Mouse (Mus musculus) embryo, embryonic 11 days (tissue): ENCODE data around the gene Unc45a.
A peak's percentile ranks its signal among the peaks of the same experiment; 100 is the strongest.

Experiments used
- DNase-seq: peaks from one replicate; pipeline ENCODE4 v3.0.0-alpha.2; 2015

Unc45a gene

GRCm38 (mm10) chr7:80324043-80324815, 16.6 kb downstream of the Unc45a start, which contains the start of gene Rccd1:
TSS of gene Rccd1 (minus strand) at chr7:80324454.
- peak; percentile 97 for DNase-seq

DNA sequence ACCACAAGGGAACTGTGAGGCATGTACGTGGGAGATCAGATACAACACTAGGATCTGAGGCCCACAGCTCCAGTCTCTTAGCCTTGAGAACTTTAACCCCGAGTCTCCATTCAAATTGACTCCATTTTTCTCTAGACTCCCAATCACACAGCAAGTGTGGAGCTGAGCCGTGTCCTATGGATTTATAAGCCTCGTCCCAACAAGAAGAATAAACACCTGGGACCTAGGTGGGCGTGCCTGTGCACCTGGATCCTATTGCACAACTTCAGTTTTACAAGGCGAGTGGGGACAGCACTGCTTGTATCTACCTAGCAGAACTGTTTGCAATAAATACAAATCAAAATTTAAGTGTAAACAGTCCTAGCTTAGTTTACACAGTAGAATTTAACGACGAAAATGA, 17.5 kb downstream of the Unc45a start:
- DNase-seq: no peak

DNA sequence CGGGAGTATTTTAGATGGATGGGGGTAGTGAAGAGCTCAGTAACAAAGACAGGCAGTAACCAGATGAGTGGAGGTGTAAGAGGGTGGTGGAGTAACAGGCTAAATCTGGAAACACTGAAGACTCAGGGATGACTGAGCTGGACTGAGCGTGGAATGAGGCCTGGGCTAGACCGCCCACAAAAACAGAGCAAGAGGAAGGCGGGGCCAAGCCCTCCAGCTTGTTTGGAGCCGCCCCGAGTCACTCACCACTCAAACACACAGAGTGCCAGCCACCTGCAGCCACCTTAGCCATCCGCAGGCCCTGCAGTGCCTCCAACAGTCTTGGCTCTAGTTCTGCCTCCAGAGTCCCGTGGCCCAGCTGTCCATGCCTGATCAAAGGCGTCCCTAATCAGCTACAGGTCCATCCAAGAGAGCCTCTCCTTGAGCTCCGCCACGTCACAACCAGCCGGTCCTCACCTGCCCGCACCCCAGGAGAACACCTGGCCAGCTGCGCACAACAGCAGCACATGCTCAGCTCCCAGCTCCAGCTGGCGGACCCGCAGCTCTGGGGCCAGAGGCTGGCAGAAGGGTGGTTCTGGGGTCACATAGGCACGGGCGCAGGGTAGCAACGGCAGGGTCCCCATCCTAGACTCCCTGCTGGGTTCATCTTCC, 20.8 kb downstream of the Unc45a start:
- DNase-seq: no peak

GRCm38 (mm10) chr7:80318670-80319069, 22.1 kb downstream of the Unc45a start:
- DNase-seq: no peak

DNA sequence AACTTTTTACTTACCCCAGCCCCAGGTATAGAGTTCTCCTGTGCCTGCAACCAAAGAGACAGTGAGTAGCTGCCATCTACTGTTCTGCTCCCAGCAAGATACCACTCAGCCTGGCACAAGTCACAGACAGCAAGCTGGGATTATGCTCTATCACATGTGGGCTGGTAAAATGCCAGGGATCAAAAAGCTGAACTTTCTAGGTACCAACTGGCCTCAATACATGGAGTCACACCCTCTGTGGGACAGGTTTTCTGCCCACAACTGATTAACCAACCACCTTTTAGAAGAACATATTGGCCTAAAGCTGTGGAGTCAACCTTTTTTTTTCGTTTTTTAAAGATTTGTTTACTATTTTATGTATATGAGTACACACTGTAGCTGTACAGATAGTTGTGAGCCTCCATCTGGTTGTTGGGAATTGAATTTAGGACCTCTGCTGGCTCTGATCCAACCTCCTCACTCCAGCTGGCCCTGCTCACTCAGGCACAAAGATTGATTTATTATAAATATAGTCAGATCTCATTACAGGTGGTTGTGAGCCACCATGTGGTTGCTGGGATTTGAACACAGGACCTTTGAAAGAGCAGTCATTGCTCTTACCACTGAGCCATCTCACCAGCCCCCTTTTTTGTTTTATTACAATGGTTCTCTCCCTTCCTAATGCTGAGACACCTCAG, 23.2 kb downstream of the Unc45a start:
- DNase-seq: no peak

GRCm38 (mm10) chr7:80315733-80316132, 25.1 kb downstream of the Unc45a start:
- no peak for DNase-seq

GRCm38 (mm10) chr7:80310771-80311170, 30.0 kb downstream of the Unc45a start:
- DNase-seq: no peak

- no peak for DNase-seq
Measured at GRCm38 (mm10) chr7:80307766-80308165, 33.0 kb downstream of the Unc45a start.

DNA sequence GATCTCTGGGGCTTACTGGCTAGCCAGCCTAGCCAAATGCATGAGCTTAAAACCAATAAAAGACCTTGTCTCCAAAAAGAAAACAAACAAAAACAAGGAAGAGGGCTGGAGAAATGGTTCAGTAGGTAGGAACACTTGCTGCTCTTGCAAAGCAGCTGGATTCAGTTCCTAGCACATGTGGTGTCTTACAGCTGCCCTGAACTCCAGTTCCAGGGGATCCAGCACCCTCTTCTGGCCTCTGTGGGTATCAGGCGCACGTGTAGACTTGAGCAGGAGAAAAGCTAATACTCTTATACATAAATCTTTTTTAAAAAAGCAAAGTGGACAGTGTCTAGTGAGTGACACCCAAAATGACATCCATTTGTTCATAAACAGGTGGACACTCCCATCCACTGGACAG, 39.3 kb downstream of the Unc45a start:
- DNase-seq: no peak

- DNase-seq: no peak
Measured at GRCm38 (mm10) chr7:80299568-80299967, 41.2 kb downstream of the Unc45a start.

GRCm38 (mm10) chr7:80298754-80299153, 42.1 kb downstream of the Unc45a start:
- DNase-seq: no peak

DNA sequence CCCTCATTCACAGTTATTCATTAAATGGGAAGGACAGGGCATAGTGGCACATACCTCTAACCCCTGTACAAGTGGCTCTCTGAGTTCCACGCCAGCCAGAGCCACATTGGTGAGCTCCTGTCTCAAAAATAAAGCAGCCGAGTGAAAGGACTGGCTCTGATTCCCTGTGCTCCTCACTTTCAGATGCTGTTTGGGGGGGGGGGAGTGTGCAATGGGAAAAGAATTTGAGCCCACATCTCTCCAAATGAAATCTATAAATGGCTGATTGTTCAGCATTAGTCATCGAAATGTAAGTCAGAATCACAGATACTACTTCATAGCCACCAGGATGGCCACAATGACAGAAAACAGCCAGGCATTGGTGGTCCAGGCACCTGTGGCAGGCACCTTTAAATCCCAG, 43.8 kb downstream of the Unc45a start:
- no peak for DNase-seq

DNA sequence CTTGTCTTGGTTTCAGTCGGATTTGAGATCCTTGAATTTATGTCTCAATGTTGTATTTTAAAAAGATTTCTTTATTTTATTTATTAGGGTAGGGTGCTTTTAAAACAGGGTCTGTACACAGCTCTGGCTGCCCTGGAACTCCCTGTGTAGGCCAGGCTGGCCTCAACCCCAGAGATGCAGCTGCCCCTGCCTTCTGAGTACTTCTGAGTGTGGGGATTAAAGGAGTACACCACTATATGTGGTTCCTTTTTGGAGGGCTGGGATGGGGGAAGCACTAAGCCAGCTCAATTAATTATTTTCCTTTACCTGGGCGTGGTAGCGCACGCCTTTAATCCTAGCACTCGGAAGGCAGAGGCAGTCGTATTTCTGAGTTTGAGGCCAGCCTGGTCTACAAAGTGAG, 44.3 kb downstream of the Unc45a start:
- no peak for DNase-seq

GRCm38 (mm10) chr7:80294764-80295648, 45.8 kb downstream of the Unc45a start:
- DNase-seq: peak; percentile 65

DNA sequence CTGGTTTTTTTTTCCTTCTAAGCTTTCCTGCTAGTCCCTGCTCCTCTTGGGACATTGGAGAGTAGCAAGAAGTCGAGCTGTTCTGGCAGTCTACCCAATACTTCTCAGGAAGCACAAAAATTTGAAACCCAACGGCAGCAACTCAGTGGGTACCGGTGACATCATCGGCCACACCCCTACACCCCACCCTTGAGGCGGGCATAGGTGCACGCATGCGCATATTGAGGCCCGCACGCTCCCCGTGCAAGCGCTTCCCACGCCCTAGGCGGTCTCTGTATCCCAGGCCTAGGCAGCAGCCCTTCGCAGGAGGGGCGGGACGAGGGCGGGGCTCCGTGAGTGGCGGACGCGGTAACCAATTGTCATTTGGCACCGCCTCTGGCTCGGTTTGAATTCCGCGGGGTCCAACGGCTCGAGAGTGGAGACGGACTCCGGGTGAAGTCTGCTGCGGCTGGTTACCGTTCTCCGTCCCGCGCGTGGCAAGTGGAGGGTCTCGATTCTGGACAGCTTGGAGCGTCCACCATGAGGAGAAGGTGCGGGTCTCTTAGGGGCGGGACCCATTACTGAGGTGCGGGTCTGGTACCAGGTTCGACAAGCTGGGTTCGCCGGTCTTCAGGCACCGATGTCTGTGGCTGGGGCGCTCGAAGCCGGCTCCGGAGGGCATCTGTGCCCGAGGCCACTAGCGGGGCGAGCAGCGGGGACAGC, 46.6 kb downstream of the Unc45a start, which contains the start of gene Prc1:
Prc1 (plus strand) TSS at position 389 of the 702 bp plus-strand sequence.
- DNase-seq: peak; percentile 98

GRCm38 (mm10) chr7:80287736-80288135, 53.1 kb downstream of the Unc45a start:
- no peak for DNase-seq

DNA sequence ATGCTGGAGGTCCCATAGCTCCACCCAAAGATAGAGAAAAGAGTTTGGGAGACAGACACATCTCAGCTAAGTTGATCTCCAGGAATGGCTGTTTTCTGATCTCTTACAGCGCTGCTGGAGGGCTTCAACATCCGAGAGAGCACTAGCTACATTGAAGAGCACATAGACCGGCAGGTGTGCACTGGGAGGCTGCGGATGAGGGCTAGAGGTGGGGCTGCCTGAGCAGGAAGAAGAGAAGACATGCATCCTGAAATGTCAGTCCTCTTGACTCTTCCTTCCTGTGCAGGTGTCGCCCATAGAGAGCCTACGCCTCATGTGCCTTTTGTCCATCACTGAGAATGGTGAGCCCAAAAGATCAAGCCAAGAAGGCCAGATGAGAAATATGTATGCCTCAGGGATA, 55.1 kb downstream of the Unc45a start:
- no peak for DNase-seq

DNA sequence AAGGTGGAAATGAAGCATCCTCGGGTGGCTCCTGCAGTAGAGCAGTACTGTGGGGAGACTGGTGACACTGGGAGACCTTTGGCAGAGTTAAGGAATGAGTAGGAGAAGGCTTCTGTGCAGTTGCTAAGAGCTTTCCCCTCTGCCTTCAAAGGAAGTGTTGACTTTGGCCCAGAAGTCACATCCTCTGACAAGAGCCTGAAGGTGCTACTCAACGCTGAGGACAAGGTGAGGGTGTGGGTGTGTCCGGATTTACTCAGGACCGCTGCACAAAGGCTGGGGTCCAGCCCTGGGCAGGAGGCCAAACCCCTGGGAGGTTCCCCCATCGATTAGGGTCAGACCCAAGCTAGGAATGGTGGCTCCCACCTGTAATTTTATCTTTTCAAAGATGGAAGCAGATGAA, 56.4 kb downstream of the Unc45a start:
- DNase-seq: no peak

- no peak for DNase-seq
Measured at GRCm38 (mm10) chr7:80283226-80283918, 57.4 kb downstream of the Unc45a start.

DNA sequence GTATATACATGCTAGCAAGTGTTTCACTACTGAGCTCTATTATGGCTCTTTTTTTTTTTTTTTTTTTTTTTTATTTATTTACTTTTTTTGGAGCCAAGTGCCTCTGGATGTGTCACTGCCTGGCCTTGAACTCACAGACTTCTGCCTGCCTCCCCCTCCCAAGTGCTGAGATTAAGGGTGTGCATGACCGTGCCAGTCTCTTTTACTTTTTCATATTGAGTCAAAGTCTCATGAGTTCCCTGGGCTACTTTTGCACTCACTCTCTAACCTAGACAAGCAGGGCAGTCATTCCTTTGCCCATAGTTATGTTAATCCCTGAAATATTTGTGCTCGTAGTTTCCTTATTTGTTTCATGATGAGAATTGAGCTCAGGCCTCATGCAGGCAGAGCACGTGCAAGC, 59.2 kb downstream of the Unc45a start:
- no peak for DNase-seq

- DNase-seq: no peak
Measured at GRCm38 (mm10) chr7:80280998-80281397, 59.8 kb downstream of the Unc45a start.

DNA sequence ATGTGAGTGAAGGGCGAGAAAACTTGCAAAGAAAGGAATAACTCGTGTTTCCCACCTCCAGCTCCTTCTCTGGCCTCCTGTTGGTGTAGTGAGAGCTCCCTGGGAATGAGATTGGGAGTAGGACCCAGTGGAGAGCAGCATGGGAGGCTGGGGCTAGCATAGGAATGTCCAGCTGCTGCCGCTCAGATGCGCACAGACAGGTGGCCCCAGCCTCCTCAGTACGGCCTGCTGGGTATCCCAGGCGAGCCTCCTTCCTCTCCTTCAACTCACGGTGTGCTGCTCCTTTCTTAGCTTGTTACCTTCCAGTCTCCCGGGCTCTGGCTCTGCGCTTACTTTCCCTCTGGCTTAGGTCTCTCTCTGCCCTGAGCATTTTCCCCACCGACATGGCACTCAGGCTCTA, 60.8 kb downstream of the Unc45a start:
- DNase-seq: no peak
